Mouse (Mus musculus): ENCODE measurements around the gene Tnrc6a. TPM values are rescaled to one million over a fixed set of nuclear protein-coding genes. Genes with fewer than 3 reads are reported as not detected.
A peak's percentile ranks its signal among the peaks of the same experiment; 100 is the strongest.

Gene Tnrc6a
- polyA plus RNA-seq, 1 experiment from 2014 or later: 44.3 TPM

GRCm38 (mm10) chr7:123219781-123220632 is 96.3 kb downstream of the Tnrc6a start:
- H3K4me1 ChIP-seq (ENCODE audit: control insufficient read depth, insufficient read depth, low read length): no peaks in the 10 kb centered on the region
- H3K9me3 ChIP-seq (replicated peaks; ENCODE audit: control insufficient read depth, low read length): no peaks in the 10 kb centered on the region
- no peak overlapping the region for H3K27ac ChIP-seq (replicated peaks; ENCODE audit: low read depth, low read length)

GRCm38 (mm10) chr7:123220633-123220942 is 96.9 kb downstream of the Tnrc6a start:
- ATAC-seq (replicated peaks; ENCODE audit: insufficient number of reproducible peaks, low FRiP score, low TSS enrichment, low read depth) (no peak), DNase-seq (ENCODE audit: low spot score) (no peak)
- Histone ChIP-seq H3K4me3 (ENCODE audit: low read depth, low read length) (no peak overlapping the region), H3K4me2 (ENCODE audit: low read depth, low read length) (no peak overlapping the region), H3K4me1 (ENCODE audit: control insufficient read depth, insufficient read depth, low read length) (no peaks in the 10 kb centered on the region), H3K27ac (replicated peaks; ENCODE audit: low read depth, low read length) (no peak overlapping the region), H3K36me3 (replicated peaks; ENCODE audit: control insufficient read depth, insufficient read depth, low read depth, low read length) (no peaks in the 10 kb centered on the region), H3K27me3 (ENCODE audit: control insufficient read depth, insufficient read depth, low read length) (no peaks in the 10 kb centered on the region), H3K9me3 (replicated peaks; ENCODE audit: control insufficient read depth, low read length) (no peaks in the 10 kb centered on the region), H3K9ac (replicated peaks; ENCODE audit: low read length) (no peak overlapping the region)
- 64% methylated on average over 2 of the region's 2 CpGs for WGBS

More at GRCm38 (mm10) chr7:123219781-123220632, 96.3 kb downstream of the Tnrc6a start:
- 64% methylated on average over 13 of the region's 13 CpGs for WGBS
- ATAC-seq (replicated peaks; ENCODE audit: insufficient number of reproducible peaks, low FRiP score, low TSS enrichment, low read depth): no peak
- H3K36me3 ChIP-seq (replicated peaks; ENCODE audit: control insufficient read depth, insufficient read depth, low read depth, low read length): no peaks in the 10 kb centered on the region
- H3K4me2 ChIP-seq (ENCODE audit: low read depth, low read length): no peak overlapping the region
- H3K27me3 ChIP-seq (ENCODE audit: control insufficient read depth, insufficient read depth, low read length): no peaks in the 10 kb centered on the region
- H3K4me3 ChIP-seq (ENCODE audit: low read depth, low read length): no peak overlapping the region
- no peak for DNase-seq (ENCODE audit: low spot score)
- H3K9ac ChIP-seq (replicated peaks; ENCODE audit: low read length): no peak overlapping the region

- no peak for ATAC-seq (replicated peaks; ENCODE audit: insufficient number of reproducible peaks, low FRiP score, low TSS enrichment, low read depth)
- WGBS: 85% methylated on average over 9 of the region's 9 CpGs
- no peak overlapping the region for H3K9ac ChIP-seq (replicated peaks; ENCODE audit: low read length)
- H3K4me3 ChIP-seq (ENCODE audit: low read depth, low read length): no peak overlapping the region
- no peak overlapping the region for H3K27ac ChIP-seq (replicated peaks; ENCODE audit: low read depth, low read length)
- DNase-seq (ENCODE audit: low spot score): no peak
- H3K36me3 ChIP-seq (replicated peaks; ENCODE audit: control insufficient read depth, insufficient read depth, low read depth, low read length): no peaks in the 10 kb centered on the region
- no peaks in the 10 kb centered on the region for H3K27me3 ChIP-seq (ENCODE audit: control insufficient read depth, insufficient read depth, low read length)
- no peaks in the 10 kb centered on the region for H3K9me3 ChIP-seq (replicated peaks; ENCODE audit: control insufficient read depth, low read length)
- H3K4me2 ChIP-seq (ENCODE audit: low read depth, low read length): no peak overlapping the region
- no peaks in the 10 kb centered on the region for H3K4me1 ChIP-seq (ENCODE audit: control insufficient read depth, insufficient read depth, low read length)
Observed at GRCm38 (mm10) chr7:123224076-123224475, 100.4 kb downstream of the Tnrc6a start.

GRCm38 (mm10) chr7:123225159-123225558 is 101.5 kb downstream of the Tnrc6a start:
- no peak overlapping the region for H3K27ac ChIP-seq (replicated peaks; ENCODE audit: low read depth, low read length)
- no peaks in the 10 kb centered on the region for H3K4me1 ChIP-seq (ENCODE audit: control insufficient read depth, insufficient read depth, low read length)
- ATAC-seq (replicated peaks; ENCODE audit: insufficient number of reproducible peaks, low FRiP score, low TSS enrichment, low read depth) (no peak), DNase-seq (ENCODE audit: low spot score) (no peak)
- H3K27me3 ChIP-seq (ENCODE audit: control insufficient read depth, insufficient read depth, low read length): no peaks in the 10 kb centered on the region
- H3K4me3 ChIP-seq (ENCODE audit: low read depth, low read length): no peak overlapping the region
- 83% methylated on average over 4 of the region's 4 CpGs for WGBS
- H3K36me3 ChIP-seq (replicated peaks; ENCODE audit: control insufficient read depth, insufficient read depth, low read depth, low read length): no peaks in the 10 kb centered on the region
- H3K9ac ChIP-seq (replicated peaks; ENCODE audit: low read length): no peak overlapping the region
- no peak overlapping the region for H3K4me2 ChIP-seq (ENCODE audit: low read depth, low read length)
- H3K9me3 ChIP-seq (replicated peaks; ENCODE audit: control insufficient read depth, low read length): no peaks in the 10 kb centered on the region

DNA sequence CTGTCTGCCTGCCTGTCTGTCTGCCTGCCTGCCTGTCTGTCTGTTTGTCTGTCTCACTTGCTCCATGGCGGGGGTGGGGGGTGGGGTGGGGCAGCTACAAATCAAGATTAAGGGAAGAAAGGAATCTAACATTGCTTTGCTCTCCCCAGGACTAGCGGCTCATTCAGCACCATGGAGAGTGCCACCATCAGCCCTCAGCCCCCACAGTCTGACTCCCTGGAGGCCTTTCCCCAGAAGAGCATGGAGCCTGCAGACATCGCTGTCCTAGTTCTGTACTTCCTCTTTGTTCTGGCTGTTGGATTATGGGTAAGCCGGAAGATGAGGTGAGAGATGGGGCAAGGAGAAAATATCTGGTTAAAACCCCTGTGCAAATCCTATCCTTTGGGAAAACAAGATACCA is 111.8 kb downstream of the Tnrc6a start:
- ATAC-seq (replicated peaks; ENCODE audit: insufficient number of reproducible peaks, low FRiP score, low TSS enrichment, low read depth) (no peak), DNase-seq (ENCODE audit: low spot score) (peak; percentile 71)
- Histone ChIP-seq H3K36me3 (replicated peaks; ENCODE audit: control insufficient read depth, insufficient read depth, low read depth, low read length) (no peaks in the 10 kb centered on the region), H3K27ac (replicated peaks; ENCODE audit: low read depth, low read length) (no peak overlapping the region), H3K9me3 (replicated peaks; ENCODE audit: control insufficient read depth, low read length) (no peaks in the 10 kb centered on the region), H3K27me3 (ENCODE audit: control insufficient read depth, insufficient read depth, low read length) (no peaks in the 10 kb centered on the region), H3K9ac (replicated peaks; ENCODE audit: low read length) (no peak overlapping the region), H3K4me2 (ENCODE audit: low read depth, low read length) (no peak overlapping the region), H3K4me3 (ENCODE audit: low read depth, low read length) (no peak overlapping the region), H3K4me1 (ENCODE audit: control insufficient read depth, insufficient read depth, low read length) (no peaks in the 10 kb centered on the region)
- 32% methylated on average over 4 of the region's 4 CpGs for WGBS

GRCm38 (mm10) chr7:123238621-123239020 is 114.9 kb downstream of the Tnrc6a start:
- ATAC-seq (replicated peaks; ENCODE audit: insufficient number of reproducible peaks, low FRiP score, low TSS enrichment, low read depth): 0 out of 2 replicates have a peak, but pooled peaks have one; percentile 9

GRCm38 (mm10) chr7:123240064-123240463 is 116.4 kb downstream of the Tnrc6a start:
- Histone ChIP-seq H3K9me3 (replicated peaks; ENCODE audit: control insufficient read depth, low read length) (no peaks in the 10 kb centered on the region), H3K27ac (replicated peaks; ENCODE audit: low read depth, low read length) (no peak overlapping the region), H3K4me2 (ENCODE audit: low read depth, low read length) (no peak overlapping the region), H3K36me3 (replicated peaks; ENCODE audit: control insufficient read depth, insufficient read depth, low read depth, low read length) (no peaks in the 10 kb centered on the region), H3K4me1 (ENCODE audit: control insufficient read depth, insufficient read depth, low read length) (no peaks in the 10 kb centered on the region), H3K9ac (replicated peaks; ENCODE audit: low read length) (no peak overlapping the region), H3K4me3 (ENCODE audit: low read depth, low read length) (no peak overlapping the region), H3K27me3 (ENCODE audit: control insufficient read depth, insufficient read depth, low read length) (no peaks in the 10 kb centered on the region)
- whole genome bisulfite sequencing: 77% methylated on average over 6 of the region's 6 CpGs
- ATAC-seq (replicated peaks; ENCODE audit: insufficient number of reproducible peaks, low FRiP score, low TSS enrichment, low read depth) (no peak), DNase-seq (ENCODE audit: low spot score) (no peak)

More at GRCm38 (mm10) chr7:123238621-123239020, 114.9 kb downstream of the Tnrc6a start:
- no peak for DNase-seq (ENCODE audit: low spot score)
- no peak overlapping the region for H3K27ac ChIP-seq (replicated peaks; ENCODE audit: low read depth, low read length)
- H3K36me3 ChIP-seq (replicated peaks; ENCODE audit: control insufficient read depth, insufficient read depth, low read depth, low read length): no peaks in the 10 kb centered on the region
- H3K4me2 ChIP-seq (ENCODE audit: low read depth, low read length): no peak overlapping the region
- H3K4me1 ChIP-seq (ENCODE audit: control insufficient read depth, insufficient read depth, low read length): no peaks in the 10 kb centered on the region
- no peak overlapping the region for H3K9ac ChIP-seq (replicated peaks; ENCODE audit: low read length)
- no peak overlapping the region for H3K4me3 ChIP-seq (ENCODE audit: low read depth, low read length)
- H3K27me3 ChIP-seq (ENCODE audit: control insufficient read depth, insufficient read depth, low read length): no peaks in the 10 kb centered on the region
- WGBS: 75% methylated on average over 4 of the region's 4 CpGs
- H3K9me3 ChIP-seq (replicated peaks; ENCODE audit: control insufficient read depth, low read length): no peaks in the 10 kb centered on the region

DNA sequence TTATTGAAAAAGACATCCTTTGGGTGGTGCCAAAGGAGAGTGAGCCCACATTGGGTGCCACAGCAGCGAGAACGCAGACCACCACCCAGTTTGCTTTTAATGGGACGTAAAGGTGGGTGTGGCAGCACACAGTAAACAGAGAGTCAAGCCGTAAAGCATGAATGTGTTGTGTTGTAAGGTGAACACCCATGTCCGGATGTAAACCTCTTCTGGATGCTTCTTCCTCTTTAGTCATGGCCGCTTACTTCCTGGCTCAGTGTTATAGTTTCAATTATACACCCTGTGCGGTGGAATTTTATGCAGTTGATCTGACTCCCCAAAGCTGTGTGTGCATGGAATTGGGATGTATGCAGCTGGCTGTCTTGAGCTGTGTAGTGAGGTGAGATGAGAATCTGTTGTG is 118.6 kb downstream of the Tnrc6a start:
- Histone ChIP-seq H3K9ac (replicated peaks; ENCODE audit: low read length) (no peak overlapping the region), H3K4me3 (ENCODE audit: low read depth, low read length) (no peak overlapping the region), H3K27me3 (ENCODE audit: control insufficient read depth, insufficient read depth, low read length) (no peaks in the 10 kb centered on the region), H3K4me1 (ENCODE audit: control insufficient read depth, insufficient read depth, low read length) (no peaks in the 10 kb centered on the region), H3K36me3 (replicated peaks; ENCODE audit: control insufficient read depth, insufficient read depth, low read depth, low read length) (no peaks in the 10 kb centered on the region), H3K4me2 (ENCODE audit: low read depth, low read length) (no peak overlapping the region), H3K27ac (replicated peaks; ENCODE audit: low read depth, low read length) (no peak overlapping the region), H3K9me3 (replicated peaks; ENCODE audit: control insufficient read depth, low read length) (no peaks in the 10 kb centered on the region)
- no peak for DNase-seq (ENCODE audit: low spot score)
- ATAC-seq (replicated peaks; ENCODE audit: insufficient number of reproducible peaks, low FRiP score, low TSS enrichment, low read depth): no peak
- whole genome bisulfite sequencing: 91% methylated on average over 7 of the region's 7 CpGs

Measured in embryonic facial prominence, embryonic 11.5 days (tissue).